Mouse (Mus musculus) megakaryocyte progenitor cell, adult 5-6 weeks (primary cell): ENCODE results near the gene Bphl. TPM values are rescaled to one million over a fixed set of nuclear protein-coding genes. Genes with fewer than 3 reads are reported as not detected.
A peak's percentile ranks its signal among the peaks of the same experiment; 100 is the strongest.

Experiments used
- ATAC-seq: replicated peaks from 2 replicates; pipeline ENCODE4 v1.8.0; 2016; ENCODE audit warnings: mild to moderate bottlenecking, moderate TSS enrichment, inconsistent platforms; ENCODE audit not compliant: poor library complexity
- total RNA-seq, 2 experiments: library from RNA; stranded (forward) in 1 of 2; stranded (reverse) in 1 of 2; fragments of 157-497, 149-512 nt in 1 of 2; fragments of 200-1000 nt in 1 of 2; gene quantifications; 2 replicates each; pipeline versions ENCODE4 v1.2.3 to v1.2.4; 2015 to 2017

The Bphl gene
- total RNA-seq (2015) (96.7 and 115 TPM in 2 replicates), total RNA-seq (2017) (40.2 and 70.3 TPM in 2 replicates)

DNA sequence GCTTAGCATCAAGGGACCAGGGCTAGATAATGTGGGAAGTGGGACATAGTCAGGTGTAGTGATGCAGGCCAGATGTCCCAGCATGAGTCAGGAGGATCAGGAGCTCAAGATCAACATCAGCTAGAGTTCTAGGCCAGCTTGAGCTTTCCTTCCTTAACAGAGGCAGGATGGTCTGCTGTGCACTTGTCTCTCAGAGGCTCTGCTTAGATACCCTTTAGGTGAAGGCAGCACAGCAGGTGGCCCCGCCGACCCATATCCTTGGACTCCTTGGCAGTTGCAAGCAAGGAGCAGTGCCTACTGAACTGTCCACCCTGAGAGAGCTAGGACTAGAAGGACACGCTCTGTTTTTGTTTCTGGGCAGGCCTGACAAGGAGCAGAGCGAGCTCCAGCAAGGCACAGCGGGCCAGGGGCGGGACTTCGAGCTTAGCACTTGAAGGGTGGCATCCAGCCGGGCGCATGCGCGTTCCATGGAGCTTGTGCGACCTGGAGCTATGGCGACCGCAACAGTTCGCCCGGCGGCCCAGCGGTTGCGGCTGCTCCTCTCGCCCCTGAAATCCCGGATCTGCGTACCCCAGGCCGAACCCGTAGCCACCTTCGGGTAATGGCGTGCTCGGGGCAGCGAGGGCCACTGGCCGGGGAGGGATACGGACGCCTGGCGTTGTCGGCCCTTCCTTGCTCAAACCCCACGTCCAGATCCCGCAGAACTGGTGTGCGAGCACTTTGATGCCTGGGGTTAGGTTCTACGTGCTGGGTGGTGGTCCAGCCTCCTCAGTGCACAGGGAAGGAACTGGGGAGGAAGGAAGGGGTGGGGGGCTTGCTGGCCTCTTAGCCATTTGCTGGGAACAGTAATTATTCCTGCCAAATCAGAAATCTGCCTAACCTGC is at the start of gene Bphl:
Bphl (plus strand) TSS at position 426 of the 884 bp plus-strand sequence.
- ATAC-seq = peak; percentile 96

DNA sequence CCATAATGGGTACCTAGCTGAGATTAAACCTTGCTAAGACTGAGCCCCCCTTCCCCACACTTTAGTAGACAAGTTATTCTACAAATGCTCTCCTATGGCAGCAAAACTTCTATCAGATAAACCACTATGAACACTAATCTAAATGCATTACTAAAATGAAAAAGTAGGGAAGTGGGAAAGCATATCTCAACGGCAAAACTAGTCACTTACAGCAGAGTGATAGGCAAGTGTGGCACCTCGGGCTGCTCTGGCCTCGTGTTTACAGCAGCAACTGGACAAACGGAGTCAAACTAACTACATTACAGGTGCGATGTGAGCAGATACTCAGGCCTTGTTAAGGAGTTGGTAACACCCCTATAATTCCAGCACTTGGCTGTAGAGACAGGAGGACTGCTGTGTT is 47.8 kb upstream of the Bphl start:
- ATAC-seq = no peak

DNA sequence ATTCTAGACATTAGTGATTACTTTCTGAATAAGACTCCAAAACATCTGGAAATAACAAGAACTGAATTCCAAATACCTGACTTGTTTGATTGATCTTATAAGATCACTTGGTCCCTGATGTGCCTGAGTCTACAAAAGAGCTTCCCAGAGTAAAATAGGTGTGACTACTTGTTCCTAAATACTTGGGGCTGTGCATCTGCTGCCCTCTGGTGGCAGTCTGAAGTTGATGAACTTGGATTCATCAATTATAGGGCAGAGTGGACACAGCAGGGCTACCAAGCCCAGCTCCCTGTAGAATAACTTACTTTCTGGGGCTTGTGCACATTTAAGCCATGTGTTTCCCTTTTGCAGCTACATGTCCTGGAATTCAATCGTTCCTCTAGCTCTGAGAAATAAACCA is 42.2 kb upstream of the Bphl start:
- peak; percentile 98 for ATAC-seq

DNA sequence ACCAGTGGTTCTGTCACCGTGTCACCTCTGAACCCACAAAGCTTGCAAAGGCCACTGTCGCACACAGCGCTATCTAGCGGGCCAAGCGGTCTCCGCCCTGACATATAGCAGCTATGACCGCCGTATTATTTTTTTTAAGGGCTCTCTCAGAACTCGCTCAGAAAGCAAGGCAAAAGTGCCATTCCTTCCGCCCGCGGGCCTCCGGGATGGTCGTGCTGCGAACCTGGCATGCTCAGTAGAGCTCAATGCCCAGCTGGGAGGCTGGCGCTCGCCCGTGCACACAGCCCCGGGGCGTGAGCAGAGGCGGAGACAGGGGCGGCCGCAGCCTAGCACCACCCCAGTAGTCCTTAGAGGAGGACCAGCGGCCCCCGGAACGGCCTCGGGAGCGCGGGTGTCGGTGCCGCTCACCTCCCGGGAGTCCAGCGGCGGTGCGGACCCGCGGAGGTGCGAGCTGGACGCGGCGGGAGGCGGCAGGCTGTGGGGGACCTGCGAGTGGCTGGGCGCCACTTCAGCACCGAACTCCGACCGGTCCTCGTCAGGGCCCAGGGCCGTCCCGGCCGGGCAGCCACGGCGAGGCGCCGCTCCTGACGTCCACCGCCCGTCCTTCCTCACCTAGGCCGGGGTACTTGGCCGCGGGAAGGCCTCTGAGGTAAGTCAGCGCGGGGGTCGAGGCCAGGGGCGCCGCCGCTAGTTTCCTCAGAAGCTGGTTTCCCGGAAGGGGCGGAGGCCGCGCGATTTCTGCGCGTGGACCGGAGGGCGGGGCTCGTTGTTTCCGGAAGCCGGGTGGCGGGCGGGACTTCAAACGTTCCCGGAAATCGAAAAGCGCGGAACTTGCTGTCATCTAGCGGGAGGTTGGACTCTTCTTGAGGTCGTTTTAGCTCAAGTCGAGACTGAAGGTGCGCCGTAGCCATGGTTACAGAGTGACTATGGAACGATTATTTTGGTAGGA is 35.1 kb upstream of the Bphl start, which contains the start of the genes Ripk1 and Serpinb6a:
Ripk1 (plus strand) TSS at position 306 of the 949 bp plus-strand sequence.
Serpinb6a (minus strand) TSS at position 737 of the 949 bp plus-strand sequence.
- ATAC-seq = peak; percentile 88

DNA sequence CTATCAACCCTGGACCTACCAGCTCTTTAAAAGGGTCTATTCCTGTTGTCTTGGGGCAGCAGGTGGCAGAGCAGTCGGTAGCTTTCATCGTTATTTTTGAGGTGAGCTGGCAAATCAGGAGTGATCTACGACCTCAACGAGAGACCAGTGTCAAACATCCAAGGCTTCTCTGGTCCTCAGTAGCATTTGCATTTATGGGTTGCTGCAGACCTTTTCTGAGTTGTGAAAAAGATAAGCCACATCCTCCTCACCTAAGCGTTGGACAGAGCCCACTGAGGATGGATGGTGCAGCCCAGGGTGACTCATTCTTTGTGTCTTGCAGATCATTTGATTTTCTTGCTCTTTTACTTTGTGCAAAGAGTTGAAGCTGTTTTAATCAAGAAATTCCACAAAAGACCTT is 34.3 kb upstream of the Bphl start:
- ATAC-seq = no peak

DNA sequence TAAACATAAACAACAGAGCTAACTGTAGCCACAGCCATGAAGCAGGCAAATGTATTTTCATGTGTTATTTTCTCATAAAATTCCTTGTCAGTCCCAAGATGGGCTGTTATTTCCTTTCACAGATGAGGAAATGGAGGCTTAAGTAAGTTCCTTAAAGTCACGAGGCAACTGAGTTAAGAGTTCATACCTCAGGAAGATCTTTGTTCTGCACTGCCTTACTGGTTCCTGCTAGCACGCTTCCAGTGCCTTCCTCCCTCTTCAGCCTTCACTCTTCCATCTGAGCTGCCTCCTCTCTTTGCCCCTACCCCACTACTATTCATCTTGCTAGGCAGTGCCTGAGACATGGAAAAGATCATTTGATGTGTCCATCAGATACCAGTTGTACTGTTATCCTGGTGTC is 30.2 kb upstream of the Bphl start:
- ATAC-seq = peak; percentile 22; the same call in 1 of the 2 replicates

DNA sequence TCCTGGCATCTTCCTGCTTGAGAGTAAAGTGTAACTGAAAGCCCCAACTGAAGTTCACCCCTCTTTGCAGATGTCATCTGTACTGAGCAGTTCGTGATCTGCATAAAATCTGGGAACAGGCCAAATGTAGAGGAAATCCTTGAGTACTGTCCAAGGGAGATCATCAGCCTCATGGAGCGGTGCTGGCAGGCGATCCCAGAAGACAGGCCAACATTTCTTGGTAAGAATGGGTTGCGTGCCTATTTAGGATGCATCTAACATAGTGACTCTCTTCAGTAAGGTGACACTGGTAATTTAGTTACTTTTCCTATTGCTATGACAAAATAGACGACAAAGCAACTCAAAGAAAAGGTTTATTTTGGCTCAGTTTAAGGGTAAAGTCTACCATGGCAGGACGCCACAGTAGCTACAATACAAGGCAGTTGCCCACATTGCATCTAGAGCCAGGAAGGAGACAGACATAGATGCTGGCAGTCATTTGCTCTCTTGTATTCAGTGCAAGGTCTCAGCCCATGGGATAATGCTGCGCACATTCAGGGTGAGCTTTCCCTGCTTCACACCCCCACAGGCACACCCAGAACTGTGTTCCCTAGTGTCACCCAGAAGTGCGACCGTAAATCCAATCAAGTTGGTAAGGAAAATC is 20.3 kb upstream of the Bphl start:
- ATAC-seq = no peak

DNA sequence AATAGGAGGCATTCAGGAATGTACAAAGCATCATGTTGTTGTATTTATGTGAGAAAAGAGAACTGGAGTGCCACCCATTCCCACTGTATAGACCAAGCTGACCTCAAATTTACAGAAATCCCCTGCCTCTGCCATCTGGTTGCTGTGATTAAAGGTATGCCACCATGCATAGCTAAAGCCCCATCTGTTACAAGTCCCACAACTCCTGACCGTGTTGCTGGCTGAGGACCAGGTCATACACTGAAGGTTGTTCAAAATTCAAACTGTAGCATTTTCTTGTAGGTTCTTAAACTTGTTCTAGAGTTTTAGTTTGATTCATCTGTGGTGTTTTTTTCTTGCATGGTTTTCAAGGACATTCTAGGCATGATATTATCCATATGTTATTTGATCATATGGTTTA is 18.9 kb upstream of the Bphl start:
- ATAC-seq = no peak

DNA sequence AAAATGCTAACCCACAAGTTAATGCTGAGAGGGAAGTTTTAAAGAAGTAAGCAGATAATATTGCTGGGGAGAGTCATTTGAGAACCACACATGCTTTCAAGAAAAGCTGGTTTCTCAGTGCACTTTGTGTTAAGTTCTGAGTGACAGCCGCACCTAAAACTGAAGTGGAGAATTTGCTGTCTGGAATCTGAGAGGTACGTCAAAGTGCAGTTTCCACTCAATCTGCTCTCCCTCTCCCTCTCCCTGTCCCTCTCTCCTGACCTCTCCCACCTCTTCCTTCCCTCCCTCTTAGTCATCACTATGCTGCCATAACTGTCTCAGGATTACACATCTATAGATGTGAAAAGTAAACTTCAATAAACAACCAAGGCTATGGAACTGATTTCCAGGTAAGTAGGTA is 15.4 kb upstream of the Bphl start:
- no peak for ATAC-seq

DNA sequence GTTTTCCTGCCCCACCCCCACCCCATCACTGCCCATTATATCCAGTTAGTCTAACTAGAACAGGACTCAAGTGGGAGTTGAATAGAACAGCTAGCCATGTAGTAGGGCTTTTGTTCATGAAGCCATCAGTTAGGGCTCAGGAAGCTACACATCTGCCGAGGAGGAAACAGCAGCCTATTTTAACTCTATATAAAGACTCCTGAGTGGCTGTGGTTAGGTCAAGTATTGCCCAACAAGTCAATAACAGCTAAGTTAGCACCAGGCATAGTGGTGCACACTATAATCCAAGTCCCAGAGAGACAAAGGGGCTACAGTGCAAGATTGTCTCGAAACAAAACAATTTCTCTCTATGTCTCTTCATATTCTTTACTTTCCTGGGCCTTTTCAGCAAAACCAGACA is 5.4 kb upstream of the Bphl start:
- ATAC-seq = peak; percentile 90

DNA sequence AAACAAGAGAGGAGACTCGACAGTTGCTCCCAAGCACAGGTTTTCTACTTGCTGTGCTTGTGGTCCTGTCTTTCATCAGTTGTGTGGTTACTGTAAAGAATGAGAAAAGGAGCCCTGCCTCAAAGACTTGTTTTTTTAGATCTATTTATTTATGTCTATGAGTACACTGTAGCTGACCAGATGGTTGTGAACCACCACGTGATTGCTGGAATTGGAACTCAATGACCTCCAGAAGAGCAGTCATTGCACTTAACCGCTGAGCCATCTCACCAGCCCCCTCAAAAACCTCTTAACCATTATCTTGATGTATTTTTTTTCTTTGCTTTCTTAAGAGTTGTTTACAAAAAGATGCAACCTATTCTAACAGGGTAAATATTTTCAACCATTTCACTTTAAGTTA is 2.0 kb upstream of the Bphl start:
- ATAC-seq = no peak

DNA sequence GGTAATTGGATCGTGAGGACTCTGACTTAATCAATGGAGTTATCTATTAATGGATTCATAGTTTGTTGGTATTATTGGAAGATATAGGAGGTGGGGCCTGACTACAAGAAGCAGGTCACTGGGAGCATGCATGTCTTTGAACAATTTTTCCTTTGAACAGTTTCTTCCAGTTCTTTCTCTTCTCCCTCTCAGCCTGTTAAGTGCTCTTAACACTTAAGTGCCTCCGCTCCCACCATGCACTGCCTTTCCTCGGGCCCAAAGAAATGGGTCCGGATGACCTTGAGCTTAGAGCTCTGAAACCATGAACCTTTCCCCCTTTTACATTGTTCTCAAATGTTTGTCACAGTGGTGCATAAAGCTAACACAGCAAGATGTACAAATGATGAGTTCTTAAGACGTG is 671 bp upstream of the Bphl start:
- no peak for ATAC-seq

DNA sequence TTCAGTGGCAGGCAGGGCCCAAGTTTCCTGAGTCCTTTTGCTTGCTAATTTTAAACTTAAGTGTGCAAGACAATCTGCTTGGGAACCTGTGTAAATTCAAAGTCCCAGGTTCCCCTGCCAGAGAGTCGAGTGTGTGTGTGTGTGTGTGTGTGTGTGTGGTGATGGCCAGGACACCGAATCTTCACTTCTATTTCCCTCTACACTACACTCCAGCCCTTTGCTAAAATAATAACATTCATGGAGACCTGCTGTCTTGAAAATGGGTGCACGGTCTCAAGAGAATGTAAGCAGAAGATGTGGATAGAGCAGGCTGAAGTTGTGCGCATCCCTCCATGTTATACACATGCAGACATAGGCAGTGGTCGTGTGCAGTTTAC is 647 bp downstream of the Bphl start:
- ATAC-seq = no peak; the same call in 1 of the 2 replicates

DNA sequence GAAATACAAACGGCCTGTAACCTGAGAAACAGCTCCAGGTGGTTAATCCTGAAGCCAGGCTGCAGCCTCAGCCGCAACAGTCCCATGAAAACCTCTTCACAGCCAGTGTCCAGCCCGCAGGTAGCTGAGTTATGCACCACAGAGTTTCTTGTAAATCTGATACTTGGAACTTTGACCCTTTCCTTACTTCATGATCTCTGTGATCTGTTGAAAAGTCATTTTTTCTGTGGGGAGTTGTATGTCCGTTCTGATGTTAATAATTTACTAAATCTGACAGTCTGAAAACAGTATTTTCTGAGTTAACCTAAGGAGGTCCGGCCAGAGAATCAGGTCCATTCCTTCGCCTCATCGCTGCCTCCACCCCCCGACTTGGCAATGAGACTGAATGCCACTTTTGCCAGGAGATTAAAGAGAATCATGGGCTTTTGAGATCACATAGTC is 1.5 kb downstream of the Bphl start:
- ATAC-seq = no peak

DNA sequence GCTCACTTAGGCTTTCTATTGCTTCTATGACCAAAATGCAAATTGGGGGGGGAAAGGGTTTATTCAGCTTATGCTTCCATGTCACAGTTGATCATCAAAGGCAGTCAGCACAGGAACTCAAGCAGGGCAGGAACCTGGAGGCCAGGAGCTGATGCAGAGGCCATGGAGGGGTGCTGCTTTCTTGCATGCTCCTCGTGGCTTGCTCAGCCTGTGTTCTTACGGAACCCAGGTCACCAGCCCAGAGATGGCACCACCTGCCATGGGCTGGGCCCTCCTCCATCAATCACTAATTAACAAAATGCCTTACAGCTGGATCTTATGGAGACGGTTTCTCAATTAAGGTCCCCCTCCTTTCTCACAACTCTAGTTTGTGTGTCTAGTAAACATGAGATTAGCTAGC is 2.7 kb downstream of the Bphl start:
- ATAC-seq = no peak

DNA sequence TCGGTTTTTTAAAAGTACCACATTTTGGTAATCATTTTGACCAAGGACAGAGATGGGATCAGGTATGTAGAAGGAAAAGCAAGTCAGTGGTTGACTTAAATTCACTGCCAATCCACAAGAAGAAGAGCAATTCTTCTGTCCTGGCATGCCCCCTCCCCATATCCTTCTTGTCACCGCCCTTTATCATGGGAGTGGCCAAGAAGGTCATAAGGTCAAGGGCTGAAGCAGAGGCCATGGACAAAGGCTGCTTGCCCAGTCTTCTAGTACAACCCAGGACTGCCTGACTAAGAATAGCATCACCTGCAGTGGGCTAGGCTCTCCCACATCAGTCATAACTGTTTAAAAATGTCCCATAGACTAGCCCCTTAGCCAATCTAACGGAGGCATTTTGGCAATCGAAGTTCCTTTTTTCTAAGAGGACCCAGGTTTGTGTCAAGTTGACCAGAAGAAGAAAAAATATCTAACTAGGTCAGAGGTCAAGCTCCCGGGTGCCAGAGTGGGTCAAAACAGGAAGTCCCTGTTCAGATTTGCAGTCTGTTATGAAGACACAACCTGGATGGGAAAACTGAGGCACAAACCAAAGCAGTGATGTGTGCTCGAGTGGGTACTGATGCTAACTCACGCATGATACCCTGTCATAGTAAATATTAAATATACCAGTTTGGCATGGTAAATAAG is 6.5 kb downstream of the Bphl start:
- ATAC-seq = 0 out of 2 replicates have a peak, but pooled peaks have one; percentile 10

DNA sequence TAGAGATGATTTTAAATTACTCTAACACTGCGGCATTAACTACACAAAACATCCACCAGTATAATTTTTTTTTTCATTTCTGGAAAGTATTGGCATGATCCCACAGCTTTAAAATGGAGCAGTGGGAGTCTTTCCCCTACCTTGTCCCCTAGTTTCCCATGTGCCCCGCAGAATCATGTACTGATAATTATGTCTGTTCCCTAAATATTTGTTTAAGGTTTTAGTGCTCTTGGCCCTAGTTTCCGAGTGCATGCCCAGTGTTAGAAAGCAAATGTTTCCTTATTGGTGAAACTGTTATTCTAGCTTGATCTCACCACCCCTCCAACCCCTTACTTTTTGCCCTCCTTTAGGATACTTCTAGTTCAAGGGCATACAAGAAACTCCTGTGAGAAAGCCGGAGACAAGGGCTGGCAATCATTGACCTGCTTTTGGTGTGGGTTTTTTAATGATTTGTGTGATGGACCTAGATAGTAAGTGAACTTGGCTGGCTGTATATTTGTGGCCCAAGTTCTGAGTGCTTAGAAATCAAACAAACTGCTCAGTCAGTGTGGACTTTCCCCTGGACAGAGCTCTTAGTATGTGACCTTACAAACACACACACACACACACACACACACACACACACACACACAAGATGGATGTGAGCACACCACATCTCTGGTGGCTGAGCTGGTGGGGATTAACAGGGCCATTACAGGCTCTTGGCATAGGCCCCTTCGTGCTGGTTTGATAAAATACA is 8.3 kb downstream of the Bphl start:
- ATAC-seq = no peak

DNA sequence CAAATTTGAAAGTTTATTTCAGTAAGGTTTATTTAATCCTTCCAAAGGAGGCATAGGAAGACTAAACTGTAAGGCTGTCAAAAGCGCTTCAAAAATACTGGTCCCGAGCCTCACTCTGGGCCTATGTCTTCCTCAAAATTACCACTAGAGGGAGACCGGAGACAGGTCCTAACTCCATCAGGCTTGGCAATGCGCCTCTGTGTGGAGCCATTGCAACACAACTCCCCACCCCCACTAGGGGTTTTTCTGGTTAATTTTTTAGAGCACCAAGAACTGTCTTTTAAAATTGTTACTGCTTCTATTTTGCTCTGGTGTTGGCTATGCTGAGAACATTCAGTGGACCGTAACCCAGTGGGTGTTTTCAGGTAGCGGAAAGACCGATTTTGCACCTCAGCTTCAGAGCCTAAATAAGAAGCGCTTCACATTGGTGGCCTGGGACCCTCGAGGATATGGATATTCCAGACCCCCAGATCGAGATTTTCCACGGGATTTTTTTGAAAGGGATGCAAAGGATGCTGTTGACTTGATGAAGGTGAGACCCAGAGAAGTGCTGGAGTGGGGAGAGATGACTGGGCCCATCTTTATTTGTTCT is 9.1 kb downstream of the Bphl start:
- ATAC-seq = peak; percentile 96

DNA sequence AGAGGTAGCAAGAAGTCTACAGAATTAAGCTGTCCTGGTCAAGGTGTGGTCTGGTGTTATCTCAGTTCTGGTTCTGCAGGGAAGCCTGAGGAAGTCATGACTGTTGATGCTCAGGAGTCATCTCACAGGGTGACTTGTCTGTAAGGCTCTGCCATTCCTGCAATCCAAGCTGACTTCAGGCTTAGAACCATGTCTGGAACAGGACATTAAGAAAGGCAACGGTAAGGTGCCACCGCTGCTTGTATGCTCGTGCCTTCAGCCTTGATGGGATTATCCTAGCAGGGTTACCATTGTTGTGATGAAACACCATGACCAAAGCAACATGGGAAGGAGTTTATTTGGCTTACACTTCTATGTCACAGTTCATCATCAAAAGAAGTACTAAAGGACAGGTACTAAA is 10.1 kb downstream of the Bphl start:
- ATAC-seq = no peak
